Mouse (Mus musculus) heart, postnatal 0 days (tissue): ENCODE measurements around the gene Psmc2. TPM values are rescaled to one million over a fixed set of nuclear protein-coding genes. Genes with fewer than 3 reads are reported as not detected.

Experiments
- ATAC-seq: fragments of 200-750 bp; cut with Nextera tagmentation; 2 replicates; pipeline ENCODE4 v1.8.0; 2017; ENCODE audit warnings: low read depth, moderate number of reproducible peaks, moderate library complexity; ENCODE audit not compliant: insufficient read depth
- DNase-seq: peaks from one replicate; pipeline ENCODE4 v3.0.0-alpha.2; 2016; ENCODE audit warnings: low spot score
- H3K27ac ChIP-seq: fragments of 300-500 bp; sonication (generic); 2 replicates; pipeline ENCODE4 v1.5.1; 2014; ENCODE audit warnings: low read depth, mild to moderate bottlenecking
- H3K27me3 ChIP-seq: fragments of 300-500 bp; sonication (generic); 2 replicates; pipeline ENCODE4 v1.6.1; 2014; ENCODE audit warnings: low read length, mixed read lengths; ENCODE audit not compliant: control insufficient read depth, insufficient read depth
- H3K36me3 ChIP-seq: fragments of 300-500 bp; sonication (generic); replicated peaks from 2 replicates; pipeline ENCODE4 v1.6.1; 2014; ENCODE audit warnings: low read length, mixed read lengths; ENCODE audit not compliant: control insufficient read depth, insufficient read depth
- H3K4me1 ChIP-seq: fragments of 300-500 bp; sonication (generic); 2 replicates; pipeline ENCODE4 v1.6.1; 2014; ENCODE audit warnings: antibody characterized with exemption; ENCODE audit not compliant: control insufficient read depth, insufficient read depth
- H3K4me2 ChIP-seq: fragments of 300-500 bp; sonication (generic); 2 replicates; pipeline ENCODE4 v1.6.1; 2014; ENCODE audit warnings: low read depth, mild to moderate bottlenecking, low read length, moderate library complexity
- H3K4me3 ChIP-seq: fragments of 300-500 bp; sonication (generic); 2 replicates; pipeline ENCODE4 v1.5.1; 2014; ENCODE audit warnings: low read depth, low read length
- H3K9ac ChIP-seq: fragments of 300-500 bp; sonication (generic); replicated peaks from 2 replicates; pipeline ENCODE4 v1.6.1; 2014; ENCODE audit warnings: low read depth, low read length, mixed read lengths
- H3K9me3 ChIP-seq: fragments of 300-500 bp; sonication (generic); replicated peaks from 2 replicates; pipeline ENCODE4 v1.6.1; 2016; ENCODE audit warnings: low read length; ENCODE audit not compliant: control insufficient read depth
- CTCF ChIP-seq: IDR thresholded peaks from 2 replicates; pipeline ENCODE4 v1.5.1; 2016; ENCODE audit warnings: antibody characterized with exemption, control low read depth, low read depth
- EP300 ChIP-seq: IDR thresholded peaks from 2 replicates; pipeline ENCODE4 v1.6.1; 2016; ENCODE audit warnings: antibody characterized with exemption, low read depth
- WGBS: fragments of 180-500 bp; shearing (Covaris S2); extraction: QIAGEN DNeasy Blood & Tissue Kit; methylation state at CpG from one replicate; pipeline ENCODE4 v1.1.7; 2014; 5-methylcytosine and 5-hydroxymethylcytosine counted together
- polyA plus RNA-seq: library from polyadenylated mRNA; unstranded; fragments of >200 nt; fragmentation: Nextera tagmentation; extraction: Ambion mirVana; gene quantifications from 2 replicates; pipeline ENCODE4 v1.2.1, GENCODE M21; 2015
- total RNA-seq: library from RNA; depleted of rRNA; stranded (reverse); fragments of >200 nt; gene quantifications from 2 replicates; pipeline ENCODE4 v1.2.3, GENCODE M21; 2014; ENCODE audit warnings: low replicate concordance

Psmc2 gene
- total and polyA plus RNA-seq, 2 experiments from 2014 or later = 32.7 to 152 TPM

- no peaks in the 10 kb centered on the region for H3K27me3 ChIP-seq
- no peak overlapping the region for H3K4me3 ChIP-seq
- no peak overlapping the region for H3K9ac ChIP-seq
- WGBS = 31% methylated on average over 4 of the region's 4 CpGs
- ATAC-seq (no peak), DNase-seq (no peak)
- H3K4me2 ChIP-seq = no peak overlapping the region
- no peaks in the 10 kb centered on the region for H3K9me3 ChIP-seq
- TF ChIP-seq EP300 = no peak
- TF ChIP-seq CTCF = no peak
- peaks cover 43% of the 10 kb centered on the region for H3K36me3 ChIP-seq
- H3K27ac ChIP-seq = no peak overlapping the region
- H3K4me1 ChIP-seq = no peaks in the 10 kb centered on the region
These were observed 19.8 kb downstream of the Psmc2 start for GRCm38 (mm10) chr5:21804837-21805236.

- TF ChIP-seq CTCF = no peak
- no peak for TF ChIP-seq EP300
- Histone ChIP-seq H3K27me3 (no peaks in the 10 kb centered on the region), H3K9me3 (no peaks in the 10 kb centered on the region), H3K4me1 (no peaks in the 10 kb centered on the region), H3K9ac (no peak overlapping the region), H3K4me3 (no peak overlapping the region), H3K27ac (no peak overlapping the region), H3K4me2 (no peak overlapping the region), H3K36me3 (no peaks in the 10 kb centered on the region)
- no peak for ATAC-seq
- no peak for DNase-seq
- 74% methylated on average over 10 of the region's 10 CpGs for WGBS
These were observed 25.8 kb downstream of the Psmc2 start for GRCm38 (mm10) chr5:21810924-21811323.

- ATAC-seq = no peak
- Histone ChIP-seq H3K4me2 (no peak overlapping the region), H3K4me3 (no peak overlapping the region), H3K9me3 (no peaks in the 10 kb centered on the region), H3K4me1 (no peaks in the 10 kb centered on the region), H3K36me3 (no peaks in the 10 kb centered on the region), H3K27me3 (no peaks in the 10 kb centered on the region), H3K27ac (no peak overlapping the region), H3K9ac (no peak overlapping the region)
- DNase-seq = peak; percentile 11
- WGBS = 65% methylated on average over 1 of the region's 1 CpGs
- TF ChIP-seq CTCF (peak; percentile 50), EP300 (no peak)
These were observed 28.9 kb downstream of the Psmc2 start for GRCm38 (mm10) chr5:21813994-21814393.

GRCm38 (mm10) chr5:21826370-21826769 is 41.3 kb downstream of the Psmc2 start:
- ATAC-seq (no peak), DNase-seq (no peak)
- Histone ChIP-seq H3K4me3 (no peak overlapping the region), H3K4me1 (no peaks in the 10 kb centered on the region), H3K9ac (no peak overlapping the region), H3K27me3 (no peaks in the 10 kb centered on the region), H3K4me2 (no peak overlapping the region), H3K36me3 (no peaks in the 10 kb centered on the region), H3K9me3 (no peaks in the 10 kb centered on the region), H3K27ac (no peak overlapping the region)
- WGBS = 48% methylated on average over 7 of the region's 7 CpGs
- TF ChIP-seq CTCF = no peak
- no peak for TF ChIP-seq EP300

- no peak overlapping the region for H3K27ac ChIP-seq
- WGBS = 11% methylated on average over 6 of the region's 6 CpGs
- H3K4me2 ChIP-seq = no peak overlapping the region
- no peak overlapping the region for H3K4me3 ChIP-seq
- DNase-seq = no peak
- ATAC-seq = no peak
- no peaks in the 10 kb centered on the region for H3K36me3 ChIP-seq
- no peak for TF ChIP-seq CTCF
- no peak for TF ChIP-seq EP300
- H3K27me3 ChIP-seq = no peaks in the 10 kb centered on the region
- H3K9me3 ChIP-seq = no peaks in the 10 kb centered on the region
- H3K4me1 ChIP-seq = no peaks in the 10 kb centered on the region
- no peak overlapping the region for H3K9ac ChIP-seq
These were observed 42.6 kb downstream of the Psmc2 start for GRCm38 (mm10) chr5:21827643-21828042.

GRCm38 (mm10) chr5:21828855-21829254 is 43.8 kb downstream of the Psmc2 start:
- no peak for ATAC-seq
- Histone ChIP-seq H3K4me2 (no peak overlapping the region), H3K9me3 (no peaks in the 10 kb centered on the region), H3K27me3 (no peaks in the 10 kb centered on the region), H3K9ac (no peak overlapping the region), H3K4me1 (no peaks in the 10 kb centered on the region), H3K4me3 (no peak overlapping the region), H3K36me3 (no peaks in the 10 kb centered on the region), H3K27ac (no peak overlapping the region)
- DNase-seq = no peak
- 50% methylated on average over 4 of the region's 4 CpGs for WGBS
- TF ChIP-seq CTCF (no peak), EP300 (no peak)
